Mouse (Mus musculus): ENCODE data around the gene Sucla2. TPM values are rescaled to one million over a fixed set of nuclear protein-coding genes. Genes with fewer than 3 reads are reported as not detected.
"Not testable (repeated sequence)": the region's sequence is repeated elsewhere in the genome, so short reads cannot be mapped to it uniquely, and the experiment has no call there.

Sucla2 gene
- total RNA-seq, 2 experiments from 2014 or later: 410 to 502 TPM

- peak; percentile 94 for DNase-seq
Measured at GRCm38 (mm10) chr14:73509765-73510423, 15.2 kb upstream of the Sucla2 start, which contains the start of gene Med4. Gene Med4, plus strand, starts transcription at chr14:73510025.

GRCm38 (mm10) chr14:73524136-73524535, 983 bp upstream of the Sucla2 start:
- no peak for DNase-seq

- not testable (repeated sequence) for DNase-seq
Measured at GRCm38 (mm10) chr14:73528661-73529060, 3.5 kb downstream of the Sucla2 start.

- DNase-seq: no peak
Measured at GRCm38 (mm10) chr14:73533755-73534465, 8.8 kb downstream of the Sucla2 start.

- DNase-seq: no peak
Measured at GRCm38 (mm10) chr14:73535641-73536040, 10.5 kb downstream of the Sucla2 start.

GRCm38 (mm10) chr14:73543781-73544180, 18.7 kb downstream of the Sucla2 start:
- no peak for DNase-seq

GRCm38 (mm10) chr14:73547034-73547433, 21.9 kb downstream of the Sucla2 start:
- no peak for DNase-seq

GRCm38 (mm10) chr14:73548051-73548450, 22.9 kb downstream of the Sucla2 start, which contains the start of gene Nudt15:
Gene Nudt15, minus strand, starts transcription at chr14:73548242.
- DNase-seq: no peak

- no peak for DNase-seq
Measured at GRCm38 (mm10) chr14:73550291-73550690, 25.2 kb downstream of the Sucla2 start.

- DNase-seq: no peak
Measured at GRCm38 (mm10) chr14:73550732-73551131, 25.6 kb downstream of the Sucla2 start.

- DNase-seq: no peak
Measured at GRCm38 (mm10) chr14:73551164-73551563, 26.0 kb downstream of the Sucla2 start.

- peak; percentile 99 for DNase-seq
Measured at GRCm38 (mm10) chr14:73552341-73553121, 27.4 kb downstream of the Sucla2 start.

GRCm38 (mm10) chr14:73553122-73553696, 28.1 kb downstream of the Sucla2 start:
- DNase-seq: no peak

- DNase-seq: not testable (repeated sequence)
Measured at GRCm38 (mm10) chr14:73569831-73570230, 44.7 kb downstream of the Sucla2 start.

- DNase-seq: no peak
Measured at GRCm38 (mm10) chr14:73571143-73571542, 46.0 kb downstream of the Sucla2 start.

GRCm38 (mm10) chr14:73574053-73574452, 48.9 kb downstream of the Sucla2 start:
- DNase-seq: no peak

- no peak for DNase-seq
Measured at GRCm38 (mm10) chr14:73576336-73576735, 51.2 kb downstream of the Sucla2 start.

- no peak for DNase-seq
Measured at GRCm38 (mm10) chr14:73588080-73588479, 63.0 kb downstream of the Sucla2 start.

- no peak for DNase-seq
Measured at GRCm38 (mm10) chr14:73592166-73592565, 67.0 kb downstream of the Sucla2 start.

GRCm38 (mm10) chr14:73599720-73600119, 74.6 kb downstream of the Sucla2 start:
- peak; percentile 19 for DNase-seq

- DNase-seq: no peak
Measured at GRCm38 (mm10) chr14:73607732-73608131, 82.6 kb downstream of the Sucla2 start.
